Mouse (Mus musculus): ENCODE data around the gene Sh3bgr. TPM values are rescaled to one million over a fixed set of nuclear protein-coding genes. Genes with fewer than 3 reads are reported as not detected.

Gene Sh3bgr
- polyA plus RNA-seq, 1 experiment from 2014 or later, result 1.2 TPM

GRCm38 (mm10) chr16:96210856-96211255 lies 10.6 kb downstream of the Sh3bgr start:
- Histone ChIP-seq H3K9me3 (replicated peaks) (no peaks in the 10 kb centered on the region), H3K4me2 (no peak overlapping the region), H3K27me3 (no peaks in the 10 kb centered on the region), H3K4me1 (replicated peaks) (no peaks in the 10 kb centered on the region), H3K9ac (no peak overlapping the region), H3K4me3 (replicated peaks) (no peak overlapping the region), H3K27ac (no peak overlapping the region), H3K36me3 (no peaks in the 10 kb centered on the region)
- ATAC-seq (ENCODE audit: low read depth), result no peak
- 67% methylated on average over 7 of the region's 7 CpGs for WGBS (ENCODE audit: insufficient replicate concordance)
- no peak for DNase-seq

DNA sequence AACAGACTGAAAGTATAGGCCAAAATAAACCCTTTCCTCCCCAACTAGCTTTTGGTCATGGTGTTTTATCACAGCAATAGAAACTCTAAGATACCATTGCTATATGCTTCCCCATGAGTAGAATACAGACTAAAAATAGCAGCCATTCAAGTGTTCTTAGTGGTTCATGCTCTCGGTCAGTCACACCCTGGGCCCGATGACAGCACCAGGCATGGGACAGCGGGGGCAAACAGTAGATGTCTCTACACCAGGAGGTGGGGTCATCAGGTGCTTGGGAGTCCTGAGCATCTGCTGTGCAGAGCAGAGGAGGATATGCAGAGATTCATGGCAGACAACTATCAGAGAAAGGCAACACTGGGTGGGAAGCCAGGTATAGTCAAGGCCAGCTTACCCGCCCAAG lies 12.8 kb downstream of the Sh3bgr start:
- Histone ChIP-seq H3K4me3 (replicated peaks) (no peak overlapping the region), H3K27me3 (no peaks in the 10 kb centered on the region), H3K27ac (no peak overlapping the region), H3K4me2 (no peak overlapping the region), H3K4me1 (replicated peaks) (no peaks in the 10 kb centered on the region), H3K36me3 (no peaks in the 10 kb centered on the region), H3K9me3 (replicated peaks) (no peaks in the 10 kb centered on the region), H3K9ac (no peak overlapping the region)
- WGBS (ENCODE audit: insufficient replicate concordance), result 84% methylated on average over 4 of the region's 4 CpGs
- ATAC-seq (ENCODE audit: low read depth), result no peak
- DNase-seq, result no peak

GRCm38 (mm10) chr16:96221491-96221890 lies 21.2 kb downstream of the Sh3bgr start:
- no peaks in the 10 kb centered on the region for H3K36me3 ChIP-seq
- no peak for ATAC-seq (ENCODE audit: low read depth)
- H3K27me3 ChIP-seq, result no peaks in the 10 kb centered on the region
- WGBS (ENCODE audit: insufficient replicate concordance), result 49% methylated on average over 5 of the region's 5 CpGs
- DNase-seq, result no peak
- no peak overlapping the region for H3K4me3 ChIP-seq (replicated peaks)
- H3K27ac ChIP-seq, result no peak overlapping the region
- no peaks in the 10 kb centered on the region for H3K9me3 ChIP-seq (replicated peaks)
- H3K9ac ChIP-seq, result no peak overlapping the region
- no peaks in the 10 kb centered on the region for H3K4me1 ChIP-seq (replicated peaks)
- no peak overlapping the region for H3K4me2 ChIP-seq

DNA sequence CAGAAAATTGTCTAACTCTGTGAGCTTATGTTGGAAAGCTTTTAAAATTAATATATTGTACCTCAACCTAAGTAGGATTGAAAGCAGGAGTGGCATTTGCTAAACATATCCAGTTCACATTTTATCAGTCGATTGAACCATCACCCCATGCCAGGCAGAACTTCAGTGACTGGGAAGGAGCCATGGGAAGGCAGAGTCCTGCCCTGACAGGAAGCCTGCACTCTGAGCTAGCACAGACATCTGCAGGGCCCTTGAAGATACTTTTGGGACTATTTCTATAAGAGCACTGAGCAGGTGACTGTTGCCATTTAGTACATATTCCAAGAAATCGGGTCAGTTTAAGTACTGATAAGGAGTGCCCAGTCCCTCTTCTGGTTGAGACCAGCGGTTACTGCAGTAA lies 21.7 kb downstream of the Sh3bgr start:
- Histone ChIP-seq H3K36me3 (no peaks in the 10 kb centered on the region), H3K4me3 (replicated peaks) (no peak overlapping the region), H3K27me3 (no peaks in the 10 kb centered on the region), H3K4me1 (replicated peaks) (no peaks in the 10 kb centered on the region), H3K9me3 (replicated peaks) (no peaks in the 10 kb centered on the region), H3K9ac (no peak overlapping the region), H3K27ac (no peak overlapping the region), H3K4me2 (no peak overlapping the region)
- ATAC-seq (ENCODE audit: low read depth), result no peak
- DNase-seq, result no peak
- 59% methylated on average over 3 of the region's 3 CpGs for WGBS (ENCODE audit: insufficient replicate concordance)

- no peak overlapping the region for H3K4me2 ChIP-seq
- 56% methylated on average over 1 of the region's 1 CpGs for WGBS (ENCODE audit: insufficient replicate concordance)
Measured at GRCm38 (mm10) chr16:96222452-96222851, 22.2 kb downstream of the Sh3bgr start.

DNA sequence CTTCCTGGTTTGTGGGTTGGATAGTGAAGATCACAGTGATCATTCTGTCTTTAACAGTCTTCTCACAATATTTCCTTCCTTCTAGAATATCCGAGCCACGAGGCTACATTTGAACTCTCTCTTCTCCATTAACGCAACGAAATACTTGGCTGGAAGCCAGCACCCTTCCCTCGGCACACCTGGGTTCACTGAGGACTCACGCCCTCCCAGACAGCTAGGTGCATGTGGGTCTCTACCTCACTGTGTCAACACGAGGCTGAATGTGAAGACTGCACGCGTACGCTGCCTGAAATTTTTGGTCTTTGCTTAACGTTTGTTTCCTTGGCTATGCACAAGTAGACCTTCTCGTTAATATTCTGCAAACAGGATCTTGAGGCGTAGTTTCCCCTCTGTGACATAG lies 28.2 kb downstream of the Sh3bgr start:
- H3K27ac ChIP-seq, result no peak overlapping the region
- H3K9ac ChIP-seq, result no peak overlapping the region
- H3K4me3 ChIP-seq (replicated peaks), result no peak overlapping the region
- no peak for ATAC-seq (ENCODE audit: low read depth)
- H3K36me3 ChIP-seq, result no peaks in the 10 kb centered on the region
- H3K4me1 ChIP-seq (replicated peaks), result no peaks in the 10 kb centered on the region
- H3K4me2 ChIP-seq, result no peak overlapping the region
- DNase-seq, result no peak
- no peaks in the 10 kb centered on the region for H3K9me3 ChIP-seq (replicated peaks)
- 64% methylated on average over 13 of the region's 13 CpGs for WGBS (ENCODE audit: insufficient replicate concordance)
- H3K27me3 ChIP-seq, result no peaks in the 10 kb centered on the region

More at GRCm38 (mm10) chr16:96222452-96222851, 22.2 kb downstream of the Sh3bgr start:
- Histone ChIP-seq H3K27ac (no peak overlapping the region), H3K4me1 (replicated peaks) (no peaks in the 10 kb centered on the region), H3K9me3 (replicated peaks) (no peaks in the 10 kb centered on the region), H3K36me3 (no peaks in the 10 kb centered on the region), H3K27me3 (no peaks in the 10 kb centered on the region), H3K9ac (no peak overlapping the region), H3K4me3 (replicated peaks) (no peak overlapping the region)
- ATAC-seq (ENCODE audit: low read depth), result no peak
- no peak for DNase-seq

DNA sequence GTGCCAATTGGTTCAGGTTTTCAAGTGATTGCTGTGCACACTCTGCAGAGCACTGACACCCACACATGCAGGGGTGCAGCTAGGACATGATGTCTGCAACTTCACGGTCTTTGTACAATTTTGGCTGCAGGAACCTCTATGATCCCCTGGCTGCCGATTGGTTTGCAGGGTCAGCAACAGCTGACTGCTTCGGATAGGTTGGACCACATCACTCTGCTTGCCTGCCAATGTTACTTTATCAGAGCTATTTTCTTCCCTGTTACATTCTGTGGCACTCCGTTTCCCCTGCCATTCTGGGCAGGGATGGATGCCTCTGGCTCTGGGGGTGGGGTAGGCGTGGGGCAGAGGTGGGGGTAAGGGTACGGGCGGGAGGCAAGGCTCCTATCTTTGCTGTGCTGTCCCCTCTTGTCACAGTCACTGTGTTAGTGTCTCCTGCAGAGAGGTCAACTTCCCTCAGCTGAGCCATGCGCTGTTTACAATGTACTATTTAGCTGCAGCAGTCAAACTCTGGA lies 28.9 kb downstream of the Sh3bgr start:
- Histone ChIP-seq H3K27me3 (no peaks in the 10 kb centered on the region), H3K4me1 (replicated peaks) (no peaks in the 10 kb centered on the region), H3K4me2 (no peak overlapping the region), H3K36me3 (no peaks in the 10 kb centered on the region), H3K9ac (no peak overlapping the region), H3K27ac (no peak overlapping the region), H3K9me3 (replicated peaks) (no peaks in the 10 kb centered on the region), H3K4me3 (replicated peaks) (no peak overlapping the region)
- 54% methylated on average over 8 of the region's 8 CpGs for WGBS (ENCODE audit: insufficient replicate concordance)
- no peak for DNase-seq
- no peak for ATAC-seq (ENCODE audit: low read depth)

GRCm38 (mm10) chr16:96230411-96230810 lies 30.2 kb downstream of the Sh3bgr start:
- Histone ChIP-seq H3K9ac (no peak overlapping the region), H3K4me2 (no peak overlapping the region), H3K9me3 (replicated peaks) (no peaks in the 10 kb centered on the region), H3K36me3 (no peaks in the 10 kb centered on the region), H3K27ac (no peak overlapping the region), H3K27me3 (no peaks in the 10 kb centered on the region), H3K4me3 (replicated peaks) (no peak overlapping the region), H3K4me1 (replicated peaks) (no peaks in the 10 kb centered on the region)
- ATAC-seq (ENCODE audit: low read depth), result no peak
- peak; percentile 7 for DNase-seq
- 28% methylated on average over 11 of the region's 11 CpGs for WGBS (ENCODE audit: insufficient replicate concordance)

DNA sequence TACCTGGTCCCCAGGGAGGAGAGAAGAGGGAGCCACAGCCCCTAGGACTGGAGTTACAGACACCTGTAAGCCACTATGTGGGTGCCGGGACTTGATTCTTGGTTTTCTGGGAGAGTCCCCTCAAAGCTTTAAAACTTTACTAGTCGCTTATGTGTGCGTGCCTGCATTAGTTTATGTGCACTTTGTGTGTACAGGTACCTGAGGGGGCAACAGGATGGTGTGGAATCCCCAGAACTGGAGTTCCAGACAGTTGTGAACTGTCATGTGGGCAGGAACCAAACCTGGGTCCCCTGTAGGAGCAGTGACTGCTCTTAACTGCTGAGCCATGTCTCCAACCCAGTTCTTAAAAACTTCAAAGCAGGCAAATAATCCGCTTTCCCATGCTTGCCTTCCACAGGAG lies 31.0 kb downstream of the Sh3bgr start:
- ATAC-seq (ENCODE audit: low read depth) (no peak), DNase-seq (no peak)
- H3K9me3 ChIP-seq (replicated peaks), result no peaks in the 10 kb centered on the region
- H3K4me3 ChIP-seq (replicated peaks), result no peak overlapping the region
- no peaks in the 10 kb centered on the region for H3K4me1 ChIP-seq (replicated peaks)
- WGBS (ENCODE audit: insufficient replicate concordance), result 73% methylated on average over 4 of the region's 4 CpGs
- no peak overlapping the region for H3K4me2 ChIP-seq
- no peaks in the 10 kb centered on the region for H3K36me3 ChIP-seq
- no peaks in the 10 kb centered on the region for H3K27me3 ChIP-seq
- H3K9ac ChIP-seq, result no peak overlapping the region
- no peak overlapping the region for H3K27ac ChIP-seq

DNA sequence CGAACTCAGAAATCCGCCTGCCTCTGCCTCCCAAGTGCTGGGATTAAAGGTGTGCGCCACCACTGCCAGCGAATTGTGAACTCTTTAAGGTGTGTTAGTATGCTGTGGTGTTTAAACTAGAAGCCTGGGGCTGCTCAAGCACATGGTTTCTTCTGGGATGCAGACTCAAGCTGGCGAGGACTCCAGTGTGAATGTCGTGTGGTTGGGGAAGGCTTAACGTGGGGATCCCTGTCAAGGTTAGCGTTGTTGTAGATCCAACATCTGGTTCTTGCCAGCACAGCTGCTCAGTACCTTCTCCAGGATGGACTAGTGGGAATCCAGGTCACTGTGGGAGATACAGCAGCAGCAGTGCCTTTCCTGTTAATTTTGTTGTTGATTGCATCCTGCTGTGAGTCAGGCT lies 31.7 kb downstream of the Sh3bgr start:
- H3K27ac ChIP-seq, result no peak overlapping the region
- no peaks in the 10 kb centered on the region for H3K9me3 ChIP-seq (replicated peaks)
- no peaks in the 10 kb centered on the region for H3K36me3 ChIP-seq
- ATAC-seq (ENCODE audit: low read depth) (no peak), DNase-seq (no peak)
- no peak overlapping the region for H3K4me3 ChIP-seq (replicated peaks)
- H3K4me1 ChIP-seq (replicated peaks), result no peaks in the 10 kb centered on the region
- H3K9ac ChIP-seq, result no peak overlapping the region
- no peaks in the 10 kb centered on the region for H3K27me3 ChIP-seq
- H3K4me2 ChIP-seq, result no peak overlapping the region
- WGBS (ENCODE audit: insufficient replicate concordance), result 64% methylated on average over 8 of the region's 8 CpGs

- Histone ChIP-seq H3K9ac (no peak overlapping the region), H3K27ac (no peak overlapping the region), H3K4me3 (replicated peaks) (no peak overlapping the region), H3K9me3 (replicated peaks) (no peaks in the 10 kb centered on the region), H3K4me1 (replicated peaks) (no peaks in the 10 kb centered on the region), H3K36me3 (no peaks in the 10 kb centered on the region), H3K4me2 (no peak overlapping the region), H3K27me3 (no peaks in the 10 kb centered on the region)
- no peak for DNase-seq
- WGBS (ENCODE audit: insufficient replicate concordance), result 63% methylated on average over 8 of the region's 8 CpGs
- ATAC-seq (ENCODE audit: low read depth), result no peak
Measured at GRCm38 (mm10) chr16:96233996-96234395, 33.7 kb downstream of the Sh3bgr start.

DNA sequence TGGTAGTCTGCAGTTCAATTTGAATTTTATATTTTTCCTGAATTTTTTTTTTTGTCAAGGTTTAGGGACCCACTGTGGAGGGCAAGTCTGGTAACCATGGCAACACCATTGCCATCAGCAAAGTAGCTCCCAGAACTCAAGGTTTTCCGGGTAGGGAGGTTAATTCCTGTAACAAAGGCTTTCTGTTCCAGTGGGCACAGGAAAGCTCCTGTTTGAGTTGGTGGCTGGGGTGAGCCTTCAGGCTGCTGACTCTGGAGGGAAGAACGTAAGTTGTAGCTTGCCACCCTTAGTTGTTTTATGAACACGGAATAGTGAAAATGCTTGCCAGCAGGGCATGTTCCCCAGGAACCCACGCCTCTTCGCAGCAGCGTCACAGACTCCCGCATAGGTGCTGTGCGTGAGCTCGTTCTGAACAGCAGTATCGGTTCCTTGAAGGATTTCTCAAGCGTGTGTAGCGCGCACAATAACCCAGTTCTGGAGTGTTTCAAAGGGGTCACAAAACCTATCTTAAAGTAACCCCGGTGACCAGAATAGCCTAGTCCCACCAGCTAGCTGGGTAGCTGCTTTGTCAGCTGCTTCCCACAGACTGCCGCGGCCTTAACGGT lies 35.2 kb downstream of the Sh3bgr start, which contains the start of gene B3galt5:
Gene B3galt5 (plus strand): TSS at position 436 of the 605 bp plus-strand sequence.
- ATAC-seq (ENCODE audit: low read depth) (no peak), DNase-seq (no peak)
- Histone ChIP-seq H3K27me3 (no peaks in the 10 kb centered on the region), H3K4me3 (replicated peaks) (no peak within 1 kb of the TSS), H3K27ac (no peak within 1 kb of the TSS), H3K36me3 (no peaks in the 10 kb centered on the region), H3K9ac (no peak within 1 kb of the TSS), H3K9me3 (replicated peaks) (no peaks in the 10 kb centered on the region), H3K4me1 (replicated peaks) (no peaks in the 10 kb centered on the region), H3K4me2 (no peak within 1 kb of the TSS)
- 72% methylated on average over 17 of the region's 17 CpGs for WGBS (ENCODE audit: insufficient replicate concordance)
